Mouse (Mus musculus): Measurements from ENCODE around the gene Ptprr. TPM values are rescaled to one million over a fixed set of nuclear protein-coding genes. Genes with fewer than 3 reads are reported as not detected.

Ptprr gene
- polyA plus RNA-seq, 1 experiment from 2014 or later = 0.27 TPM

GRCm38 (mm10) chr10:116301258-116301657, 283.2 kb downstream of the Ptprr start:
- Histone ChIP-seq H3K4me2 (replicated peaks; ENCODE audit: low read depth, low read length) (peak overlapping the region; percentile 96), H3K27me3 (ENCODE audit: control insufficient read depth, insufficient read depth, low read length) (peaks cover 14% of the 10 kb centered on the region), H3K36me3 (ENCODE audit: control insufficient read depth, insufficient read depth, low read length) (no peaks in the 10 kb centered on the region), H3K4me3 (ENCODE audit: low read length) (peak overlapping the region; percentile 51), H3K9me3 (ENCODE audit: control insufficient read depth, low read length) (no peaks in the 10 kb centered on the region), H3K4me1 (ENCODE audit: control insufficient read depth, insufficient read depth, low read length) (no peaks in the 10 kb centered on the region), H3K9ac (ENCODE audit: low read depth, low read length) (peak overlapping the region; percentile 45; the same call in 1 of the 2 replicates), H3K27ac (ENCODE audit: low read depth, low read length) (no peak overlapping the region)
- ATAC-seq (ENCODE audit: low FRiP score, low TSS enrichment) = peak; percentile 59; the same call in 1 of the 2 replicates
- under 1% methylated on average over 35 of the region's 36 CpGs for WGBS

GRCm38 (mm10) chr10:116304355-116304754, 286.3 kb downstream of the Ptprr start:
- no peak overlapping the region for H3K27ac ChIP-seq (ENCODE audit: low read depth, low read length)
- WGBS = 87% methylated on average over 4 of the region's 4 CpGs
- no peaks in the 10 kb centered on the region for H3K9me3 ChIP-seq (ENCODE audit: control insufficient read depth, low read length)
- ATAC-seq (ENCODE audit: low FRiP score, low TSS enrichment) = no peak
- H3K27me3 ChIP-seq (ENCODE audit: control insufficient read depth, insufficient read depth, low read length) = peaks cover 14% of the 10 kb centered on the region
- H3K36me3 ChIP-seq (ENCODE audit: control insufficient read depth, insufficient read depth, low read length) = no peaks in the 10 kb centered on the region
- no peaks in the 10 kb centered on the region for H3K4me1 ChIP-seq (ENCODE audit: control insufficient read depth, insufficient read depth, low read length)
- no peak overlapping the region for H3K9ac ChIP-seq (ENCODE audit: low read depth, low read length)
- no peak overlapping the region for H3K4me3 ChIP-seq (ENCODE audit: low read length)
- no peak overlapping the region for H3K4me2 ChIP-seq (replicated peaks; ENCODE audit: low read depth, low read length)

- Histone ChIP-seq H3K4me1 (ENCODE audit: control insufficient read depth, insufficient read depth, low read length) (no peaks in the 10 kb centered on the region), H3K4me2 (replicated peaks; ENCODE audit: low read depth, low read length) (no peak overlapping the region), H3K4me3 (ENCODE audit: low read length) (no peak overlapping the region), H3K27ac (ENCODE audit: low read depth, low read length) (no peak overlapping the region), H3K36me3 (ENCODE audit: control insufficient read depth, insufficient read depth, low read length) (no peaks in the 10 kb centered on the region), H3K9ac (ENCODE audit: low read depth, low read length) (no peak overlapping the region), H3K9me3 (ENCODE audit: control insufficient read depth, low read length) (no peaks in the 10 kb centered on the region), H3K27me3 (ENCODE audit: control insufficient read depth, insufficient read depth, low read length) (no peaks in the 10 kb centered on the region)
- ATAC-seq (ENCODE audit: low FRiP score, low TSS enrichment) = no peak
- 64% methylated on average over 2 of the region's 2 CpGs for WGBS
Observed at GRCm38 (mm10) chr10:116309460-116309859, 291.4 kb downstream of the Ptprr start.

- Histone ChIP-seq H3K4me2 (replicated peaks; ENCODE audit: low read depth, low read length) (no peak overlapping the region), H3K36me3 (ENCODE audit: control insufficient read depth, insufficient read depth, low read length) (no peaks in the 10 kb centered on the region), H3K9ac (ENCODE audit: low read depth, low read length) (no peak overlapping the region), H3K27me3 (ENCODE audit: control insufficient read depth, insufficient read depth, low read length) (no peaks in the 10 kb centered on the region), H3K27ac (ENCODE audit: low read depth, low read length) (no peak overlapping the region), H3K4me3 (ENCODE audit: low read length) (no peak overlapping the region), H3K9me3 (ENCODE audit: control insufficient read depth, low read length) (no peaks in the 10 kb centered on the region), H3K4me1 (ENCODE audit: control insufficient read depth, insufficient read depth, low read length) (no peaks in the 10 kb centered on the region)
- 71% methylated on average over 11 of the region's 11 CpGs for WGBS
- ATAC-seq (ENCODE audit: low FRiP score, low TSS enrichment) = no peak
Observed at GRCm38 (mm10) chr10:116310516-116311210, 292.6 kb downstream of the Ptprr start.

GRCm38 (mm10) chr10:116319246-116319645, 301.2 kb downstream of the Ptprr start:
- Histone ChIP-seq H3K27ac (ENCODE audit: low read depth, low read length) (no peak overlapping the region), H3K4me2 (replicated peaks; ENCODE audit: low read depth, low read length) (no peak overlapping the region), H3K4me3 (ENCODE audit: low read length) (no peak overlapping the region), H3K9me3 (ENCODE audit: control insufficient read depth, low read length) (no peaks in the 10 kb centered on the region), H3K9ac (ENCODE audit: low read depth, low read length) (no peak overlapping the region), H3K27me3 (ENCODE audit: control insufficient read depth, insufficient read depth, low read length) (0 out of 2 replicates have a peak, but pooled peaks cover 5% of the 10 kb centered on the region), H3K4me1 (ENCODE audit: control insufficient read depth, insufficient read depth, low read length) (no peaks in the 10 kb centered on the region), H3K36me3 (ENCODE audit: control insufficient read depth, insufficient read depth, low read length) (no peaks in the 10 kb centered on the region)
- ATAC-seq (ENCODE audit: low FRiP score, low TSS enrichment) = peak; percentile 76; the same call in 1 of the 2 replicates
- 27% methylated on average over 12 of the region's 12 CpGs for WGBS

Other genes starting within 250 kb of the Ptprr start
- 26.9 and 31.3 TPM in 2 replicates for gene Tspan8, start 201.4 kb upstream of the Ptprr start, polyA plus RNA-seq (2014; fragmentation: Nextera tagmentation; extraction: Ambion mirVana)
- not detected in 2 replicates for gene 4933416C03Rik, start 95.7 kb downstream of the Ptprr start, polyA plus RNA-seq (2014; fragmentation: Nextera tagmentation; extraction: Ambion mirVana)

Data from kidney, embryonic 14.5 days (tissue).